Mouse (Mus musculus): ENCODE measurements around the gene Myl3. TPM values are rescaled to one million over a fixed set of nuclear protein-coding genes. Genes with fewer than 3 reads are reported as not detected.

Myl3 gene
- polyA plus RNA-seq, 1 experiment from 2014 or later = 3.5 TPM

Other genes starting within 250 kb of the Myl3 start
- 36.4 and 42.5 TPM in 2 replicates for gene Setd2, start 209.3 kb upstream of the Myl3 start, polyA plus RNA-seq (2016; fragmentation: Nextera tagmentation; extraction: Ambion mirVana)
- gene Nradd, start 117.4 kb upstream of the Myl3 start, polyA plus RNA-seq (2016; fragmentation: Nextera tagmentation; extraction: Ambion mirVana) = 52.8 and 60.6 TPM in 2 replicates
- gene Nbeal2, start 87.7 kb upstream of the Myl3 start, polyA plus RNA-seq (2016; fragmentation: Nextera tagmentation; extraction: Ambion mirVana) = 0.73 and 0.76 TPM in 2 replicates
- 164 and 175 TPM in 2 replicates for gene Ccdc12, start 85.4 kb upstream of the Myl3 start, polyA plus RNA-seq (2016; fragmentation: Nextera tagmentation; extraction: Ambion mirVana)
- 36.3 and 49.2 TPM in 2 replicates for gene Pth1r, start 5.3 kb downstream of the Myl3 start, polyA plus RNA-seq (2016; fragmentation: Nextera tagmentation; extraction: Ambion mirVana)
- not detected in 2 replicates for gene Prss42, start 56.3 kb downstream of the Myl3 start, polyA plus RNA-seq (2016; fragmentation: Nextera tagmentation; extraction: Ambion mirVana)
- not detected in 2 replicates for gene Prss44, start 72.1 kb downstream of the Myl3 start, polyA plus RNA-seq (2016; fragmentation: Nextera tagmentation; extraction: Ambion mirVana)
- not detected in 2 replicates for gene Prss43, start 84.8 kb downstream of the Myl3 start, polyA plus RNA-seq (2016; fragmentation: Nextera tagmentation; extraction: Ambion mirVana)
- gene Prss45, start 92.7 kb downstream of the Myl3 start, polyA plus RNA-seq (2016; fragmentation: Nextera tagmentation; extraction: Ambion mirVana) = not detected in 2 replicates
- not detected in 2 replicates for gene Prss46, start 102.6 kb downstream of the Myl3 start, polyA plus RNA-seq (2016; fragmentation: Nextera tagmentation; extraction: Ambion mirVana)
- gene Prss50, start 116.1 kb downstream of the Myl3 start, polyA plus RNA-seq (2016; fragmentation: Nextera tagmentation; extraction: Ambion mirVana) = 0.69 and 0.83 TPM in 2 replicates
- 1.8 and 1.9 TPM in 2 replicates for gene Als2cl, start 138.0 kb downstream of the Myl3 start, polyA plus RNA-seq (2016; fragmentation: Nextera tagmentation; extraction: Ambion mirVana)
- gene Tmie, start 138.3 kb downstream of the Myl3 start, polyA plus RNA-seq (2016; fragmentation: Nextera tagmentation; extraction: Ambion mirVana) = 0.09 TPM in 1 of 2 replicates, not detected in the other
- gene Fam240a, start 175.0 kb downstream of the Myl3 start, polyA plus RNA-seq (2016; fragmentation: Nextera tagmentation; extraction: Ambion mirVana) = not detected in 2 replicates
- gene Tdgf1, start 204.3 kb downstream of the Myl3 start, polyA plus RNA-seq (2016; fragmentation: Nextera tagmentation; extraction: Ambion mirVana) = not detected in 2 replicates
- gene Lrrc2, start 209.7 kb downstream of the Myl3 start, polyA plus RNA-seq (2016; fragmentation: Nextera tagmentation; extraction: Ambion mirVana) = 0.08 and 0.20 TPM in 2 replicates
- gene Rtp3, start 248.7 kb downstream of the Myl3 start, polyA plus RNA-seq (2016; fragmentation: Nextera tagmentation; extraction: Ambion mirVana) = 0.24 TPM in 1 of 2 replicates, not detected in the other

Data from limb, embryonic 10.5 days (tissue).